Mouse (Mus musculus) limb, embryonic 12.5 days (tissue): ENCODE measurements around the gene Slc12a5. TPM values are rescaled to one million over a fixed set of nuclear protein-coding genes. Genes with fewer than 3 reads are reported as not detected.

Source experiments
- ATAC-seq: fragments of 200-750 bp; cut with Nextera tagmentation; 2 replicates; pipeline ENCODE4 v1.8.0; 2017; ENCODE audit warnings: low read depth, moderate TSS enrichment; ENCODE audit not compliant: insufficient number of reproducible peaks, insufficient read depth, low FRiP score, low TSS enrichment
- H3K27ac ChIP-seq: fragments of 300-500 bp; sonication (generic); 2 replicates; pipeline ENCODE4 v1.5.1; 2016; ENCODE audit warnings: mild to moderate bottlenecking, moderate library complexity
- H3K27me3 ChIP-seq: fragments of 300-500 bp; sonication (generic); 2 replicates; pipeline ENCODE4 v1.6.1; 2016; ENCODE audit warnings: mild to moderate bottlenecking, moderate library complexity
- H3K36me3 ChIP-seq: fragments of 300-500 bp; sonication (generic); 2 replicates; pipeline ENCODE4 v1.6.1; 2016; ENCODE audit warnings: mild to moderate bottlenecking, moderate library complexity
- H3K4me1 ChIP-seq: fragments of 300-500 bp; sonication (generic); replicated peaks from 2 replicates; pipeline ENCODE4 v1.6.1; 2016
- H3K4me2 ChIP-seq: fragments of 300-500 bp; sonication (generic); 2 replicates; pipeline ENCODE4 v1.6.1; 2016; ENCODE audit warnings: mild to moderate bottlenecking, moderate library complexity
- H3K4me3 ChIP-seq: fragments of 300-500 bp; sonication (generic); replicated peaks from 2 replicates; pipeline ENCODE4 v1.5.1; 2016; ENCODE audit warnings: mild to moderate bottlenecking
- H3K9ac ChIP-seq: fragments of 300-500 bp; sonication (generic); replicated peaks from 2 replicates; pipeline ENCODE4 v1.6.1; 2016; ENCODE audit warnings: mild to moderate bottlenecking, moderate library complexity
- H3K9me3 ChIP-seq: fragments of 300-500 bp; sonication (generic); 2 replicates; pipeline ENCODE4 v1.6.1; 2016; ENCODE audit warnings: mild to moderate bottlenecking, moderate library complexity
- WGBS: fragments of 180-500 bp; shearing (Covaris S2); methylation state at CpG from one replicate; pipeline ENCODE4 v1.1.7; 2016; 5-methylcytosine and 5-hydroxymethylcytosine counted together
- polyA plus RNA-seq: library from polyadenylated mRNA; unstranded; fragments of >200 nt; fragmentation: Nextera tagmentation; extraction: Ambion mirVana; gene quantifications from 2 replicates; pipeline ENCODE4 v1.2.1, GENCODE M21; 2016

The Slc12a5 gene
- polyA plus RNA-seq, 1 experiment from 2014 or later: 1.6 TPM

DNA sequence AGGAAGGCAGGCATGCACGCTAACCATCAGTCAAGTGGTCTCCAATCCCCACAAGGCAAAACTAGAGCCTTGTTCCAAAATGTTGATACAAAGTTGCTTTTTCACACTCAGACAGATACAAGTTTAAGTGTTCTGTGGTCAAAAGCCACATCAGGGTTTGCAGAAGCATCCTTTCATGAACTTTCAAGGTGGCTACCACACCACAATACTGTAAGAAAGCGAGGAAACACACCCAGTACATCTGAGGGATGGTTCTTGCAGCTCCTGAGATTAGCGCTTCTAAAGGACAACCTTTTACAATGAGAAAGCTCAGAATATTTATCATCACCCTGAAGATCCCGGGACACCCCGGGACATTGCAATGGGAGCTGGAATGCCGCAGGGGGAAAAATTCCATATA lies 72.7 kb downstream of the Slc12a5 start:
- WGBS: 56% methylated on average over 6 of the region's 6 CpGs
- Histone ChIP-seq H3K27me3 (no peaks in the 10 kb centered on the region), H3K9me3 (no peaks in the 10 kb centered on the region), H3K27ac (no peak overlapping the region), H3K4me2 (peak overlapping the region; percentile 82), H3K9ac (peak overlapping the region; percentile 97), H3K4me1 (peaks cover 19% of the 10 kb centered on the region), H3K4me3 (peak overlapping the region; percentile 95), H3K36me3 (no peaks in the 10 kb centered on the region)
- no peak for ATAC-seq

DNA sequence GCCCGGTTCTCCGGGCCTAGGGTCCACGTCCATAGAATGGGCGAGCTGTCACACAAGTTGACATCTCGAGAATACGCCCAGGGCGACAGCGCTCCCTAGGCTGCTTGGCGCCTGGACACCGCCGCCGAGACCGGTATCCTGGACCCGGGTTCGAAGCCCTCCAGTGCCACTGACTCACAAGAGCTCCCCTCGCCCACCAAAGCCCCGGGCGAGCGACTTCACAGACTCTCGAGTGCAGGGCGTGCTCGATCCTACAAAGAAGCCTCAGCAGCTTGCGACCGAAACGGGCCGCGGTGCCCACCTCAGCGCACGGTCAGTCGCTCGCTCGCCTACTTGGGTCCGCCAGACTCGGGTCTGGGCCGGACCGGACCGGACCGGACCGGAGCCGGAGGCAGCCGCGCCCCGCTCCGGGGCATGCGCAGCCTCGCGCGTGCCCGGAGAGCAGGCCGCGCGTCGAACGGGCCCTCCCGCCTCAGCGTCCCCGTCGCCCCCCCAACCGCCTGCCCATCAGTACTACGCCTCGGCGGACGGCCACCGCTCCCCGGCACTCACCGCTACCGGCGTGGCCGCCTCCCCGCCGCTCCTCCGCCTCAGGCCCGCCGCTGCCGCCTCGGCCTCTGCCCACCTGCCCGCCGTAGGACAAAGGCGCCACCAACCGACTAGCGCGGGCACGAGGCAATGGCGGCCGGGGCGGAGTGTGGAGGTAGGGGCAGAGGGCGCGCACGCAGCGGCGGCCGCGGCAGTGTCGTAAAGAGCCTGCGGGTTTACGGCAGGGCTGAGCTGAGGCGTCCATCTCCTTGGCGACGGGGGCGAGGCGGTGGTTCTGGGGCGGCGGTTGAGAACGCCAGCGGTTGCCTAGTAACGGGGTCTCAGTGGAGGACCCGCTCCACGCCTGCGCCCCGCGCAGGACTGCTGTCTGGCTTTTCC lies 73.8 kb downstream of the Slc12a5 start, which contains the start of gene Ncoa5:
Gene Ncoa5 (minus strand): TSS at position 737 of the 927 bp plus-strand sequence.
- H3K4me3 ChIP-seq: peak within 1 kb of the TSS; percentile 95
- peak; percentile 96 for ATAC-seq
- H3K4me1 ChIP-seq: peaks cover 19% of the 10 kb centered on the region
- H3K27ac ChIP-seq: peak within 1 kb of the TSS; percentile 89
- H3K9me3 ChIP-seq: no peaks in the 10 kb centered on the region
- H3K4me2 ChIP-seq: peak within 1 kb of the TSS; percentile 82
- H3K36me3 ChIP-seq: no peaks in the 10 kb centered on the region
- WGBS: 1% methylated on average over 106 of the region's 111 CpGs
- peak within 1 kb of the TSS; percentile 97 for H3K9ac ChIP-seq
- H3K27me3 ChIP-seq: no peaks in the 10 kb centered on the region

DNA sequence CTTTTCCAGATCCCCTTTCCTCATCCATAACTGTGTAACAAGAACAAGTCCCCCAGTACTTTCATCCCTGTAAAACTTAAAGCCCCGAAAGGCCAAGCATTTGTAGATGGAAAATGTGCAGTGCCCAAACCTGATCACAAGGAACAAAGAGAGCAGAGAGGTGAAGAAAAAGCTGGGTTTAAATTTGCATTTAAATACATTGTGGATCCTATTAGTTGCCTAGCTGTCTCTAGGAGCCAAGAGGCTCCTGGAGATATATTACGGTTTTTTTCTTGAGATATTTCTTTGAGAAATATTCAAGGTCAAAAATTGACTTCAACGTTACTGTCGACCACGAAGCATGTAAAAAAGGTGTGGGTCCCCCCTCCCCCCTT lies 74.4 kb downstream of the Slc12a5 start:
- peak overlapping the region; percentile 45 for H3K4me2 ChIP-seq
- H3K27me3 ChIP-seq: no peaks in the 10 kb centered on the region
- no peaks in the 10 kb centered on the region for H3K36me3 ChIP-seq
- peak overlapping the region; percentile 89 for H3K27ac ChIP-seq
- 44% methylated on average over 5 of the region's 5 CpGs for WGBS
- no peak overlapping the region; the same call in 1 of the 2 replicates for H3K9ac ChIP-seq
- H3K9me3 ChIP-seq: no peaks in the 10 kb centered on the region
- ATAC-seq: no peak
- H3K4me1 ChIP-seq: peaks cover 19% of the 10 kb centered on the region
- peak overlapping the region; percentile 13; the same call in 1 of the 2 replicates for H3K4me3 ChIP-seq

DNA sequence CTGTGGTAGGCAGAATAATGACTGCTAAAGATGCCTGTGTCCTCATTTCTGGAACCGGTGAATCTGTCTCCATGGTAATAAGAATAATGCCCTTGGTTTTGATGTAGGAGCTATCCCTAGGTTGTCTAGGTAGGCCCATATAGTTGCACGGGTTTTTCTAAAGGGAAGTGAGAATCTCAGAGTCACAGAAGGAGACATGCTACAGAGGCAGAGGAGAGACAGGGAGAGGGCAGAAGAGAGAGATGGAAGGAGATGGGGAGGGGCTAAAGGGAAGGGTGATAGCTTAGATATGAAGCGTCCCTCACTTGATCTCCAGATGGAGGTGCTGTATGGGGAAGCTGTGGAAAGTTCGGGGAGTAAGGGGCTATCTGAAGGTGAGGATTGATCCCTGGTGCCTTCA lies 76.8 kb downstream of the Slc12a5 start:
- Histone ChIP-seq H3K4me2 (no peak overlapping the region), H3K36me3 (no peaks in the 10 kb centered on the region), H3K4me3 (no peak overlapping the region), H3K27ac (no peak overlapping the region), H3K9ac (no peak overlapping the region), H3K27me3 (no peaks in the 10 kb centered on the region), H3K4me1 (peaks cover 17% of the 10 kb centered on the region), H3K9me3 (no peaks in the 10 kb centered on the region)
- ATAC-seq: no peak
- whole genome bisulfite sequencing: 59% methylated on average over 4 of the region's 4 CpGs

DNA sequence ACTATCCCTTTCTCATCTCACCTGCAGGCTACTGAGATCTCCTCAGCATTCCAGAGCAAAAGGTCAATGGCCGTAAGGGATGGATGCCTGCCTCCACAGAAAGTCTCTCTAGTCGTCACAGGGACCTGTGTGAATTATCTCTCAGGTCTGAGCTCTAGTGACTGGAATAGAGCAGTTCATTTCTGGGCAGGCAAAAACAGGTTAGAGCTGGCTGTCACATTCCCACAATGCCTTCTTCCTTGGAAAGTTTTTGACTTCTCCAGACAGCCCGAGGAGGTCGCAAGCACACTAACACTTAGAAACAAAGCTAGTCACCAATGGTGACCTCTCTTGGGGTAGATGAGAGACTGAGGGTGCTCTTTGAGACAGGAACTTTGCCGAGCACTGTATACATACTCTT lies 81.5 kb downstream of the Slc12a5 start:
- H3K4me1 ChIP-seq: peaks cover 5% of the 10 kb centered on the region; the same call in 1 of the 2 replicates
- H3K9me3 ChIP-seq: no peaks in the 10 kb centered on the region
- 67% methylated on average over 5 of the region's 5 CpGs for WGBS
- H3K4me3 ChIP-seq: no peak overlapping the region
- H3K4me2 ChIP-seq: no peak overlapping the region
- H3K27me3 ChIP-seq: peaks cover 10% of the 10 kb centered on the region; the same call in 1 of the 2 replicates
- H3K27ac ChIP-seq: no peak overlapping the region
- H3K9ac ChIP-seq: no peak overlapping the region
- no peaks in the 10 kb centered on the region for H3K36me3 ChIP-seq
- no peak for ATAC-seq

DNA sequence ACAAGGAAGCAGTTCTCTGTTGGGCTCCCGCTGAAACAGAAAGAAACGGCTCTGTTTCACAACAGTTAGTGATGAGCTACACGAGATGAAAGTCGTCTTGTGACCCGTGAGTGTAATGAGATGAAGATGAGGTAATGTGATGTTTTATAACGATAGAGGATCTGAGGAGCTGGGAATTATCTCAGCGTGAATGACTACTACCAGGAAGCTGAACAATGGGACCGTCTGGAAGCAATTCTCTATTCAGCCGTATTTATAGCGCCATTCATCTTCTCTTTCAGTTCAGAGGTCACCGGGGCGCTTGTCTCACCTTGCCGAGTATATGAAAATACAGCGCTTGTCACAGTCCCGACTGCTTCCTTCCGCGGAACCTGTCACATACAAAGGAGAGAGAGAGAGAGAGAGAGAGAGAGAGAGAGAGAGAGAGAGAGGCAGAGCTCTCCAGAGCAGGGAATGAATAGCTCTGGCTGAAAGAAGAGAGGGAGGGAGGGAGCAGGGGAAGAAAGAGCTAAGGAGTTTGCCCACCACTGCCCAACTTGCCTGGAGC lies 82.6 kb downstream of the Slc12a5 start:
- H3K36me3 ChIP-seq: no peaks in the 10 kb centered on the region
- ATAC-seq: no peak
- no peaks in the 10 kb centered on the region for H3K9me3 ChIP-seq
- no peak overlapping the region for H3K4me3 ChIP-seq
- 7% methylated on average over 17 of the region's 17 CpGs for WGBS
- H3K4me1 ChIP-seq: peaks cover 5% of the 10 kb centered on the region; the same call in 1 of the 2 replicates
- H3K4me2 ChIP-seq: peak overlapping the region; percentile 18; the same call in 1 of the 2 replicates
- peaks cover 10% of the 10 kb centered on the region; the same call in 1 of the 2 replicates for H3K27me3 ChIP-seq
- H3K9ac ChIP-seq: no peak overlapping the region
- no peak overlapping the region for H3K27ac ChIP-seq

DNA sequence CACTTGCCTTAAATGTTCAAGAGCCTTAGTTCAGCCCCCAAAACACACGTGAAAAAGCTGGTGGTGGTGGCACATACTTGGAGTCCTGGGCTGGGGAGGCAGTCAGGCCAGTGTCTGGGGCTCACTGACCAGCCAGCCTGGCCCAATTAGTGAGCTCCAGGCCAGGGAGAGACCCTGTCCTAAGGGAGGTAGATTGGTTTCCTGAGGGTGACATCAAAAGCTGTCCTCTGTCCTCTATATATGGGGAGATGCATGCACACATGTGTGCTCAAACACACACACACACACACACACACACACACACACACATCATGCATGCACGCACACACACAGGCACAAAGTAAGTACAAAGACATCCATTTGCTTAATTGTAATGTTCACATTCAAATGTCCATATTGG lies 83.1 kb downstream of the Slc12a5 start:
- peaks cover 10% of the 10 kb centered on the region; the same call in 1 of the 2 replicates for H3K27me3 ChIP-seq
- no peaks in the 10 kb centered on the region for H3K9me3 ChIP-seq
- no peak overlapping the region for H3K4me2 ChIP-seq
- H3K36me3 ChIP-seq: no peaks in the 10 kb centered on the region
- no peak overlapping the region for H3K9ac ChIP-seq
- WGBS: 55% methylated on average over 2 of the region's 2 CpGs
- no peak for ATAC-seq
- H3K27ac ChIP-seq: no peak overlapping the region
- no peak overlapping the region for H3K4me3 ChIP-seq
- peaks cover 5% of the 10 kb centered on the region; the same call in 1 of the 2 replicates for H3K4me1 ChIP-seq

DNA sequence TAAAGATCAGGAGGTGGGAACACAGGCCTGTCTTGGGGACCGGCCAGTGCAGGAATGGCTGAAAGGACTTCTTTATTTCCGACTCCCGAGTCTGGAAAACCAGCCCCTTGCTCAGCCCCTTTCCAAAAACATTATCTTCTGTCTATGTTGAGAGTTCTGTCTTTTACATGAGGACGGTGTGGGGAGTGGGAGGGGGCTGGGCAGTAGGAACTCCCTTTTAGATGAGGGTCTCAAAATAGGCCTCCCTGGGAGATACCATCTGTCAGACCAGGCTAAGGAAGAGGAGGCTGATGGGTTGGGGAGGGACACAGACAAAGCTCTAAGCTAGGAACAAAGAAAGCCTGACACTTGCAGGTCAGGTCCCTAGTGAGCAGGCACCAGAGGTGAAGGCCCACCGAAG lies 88.4 kb downstream of the Slc12a5 start:
- Histone ChIP-seq H3K9me3 (no peaks in the 10 kb centered on the region), H3K9ac (no peak overlapping the region), H3K27me3 (peaks cover 10% of the 10 kb centered on the region; the same call in 1 of the 2 replicates), H3K27ac (no peak overlapping the region), H3K4me2 (no peak overlapping the region), H3K36me3 (no peaks in the 10 kb centered on the region), H3K4me3 (no peak overlapping the region), H3K4me1 (no peaks in the 10 kb centered on the region)
- WGBS: 64% methylated on average over 5 of the region's 5 CpGs
- no peak for ATAC-seq

Other genes with a start within 250 kb of the Slc12a5 start
- gene Spint5, start 245.5 kb upstream of the Slc12a5 start, polyA plus RNA-seq: not detected in 2 replicates
- 0.61 and 0.91 TPM in 2 replicates for gene Wfdc3, start 214.9 kb upstream of the Slc12a5 start, polyA plus RNA-seq
- gene Dnttip1, start 214.8 kb upstream of the Slc12a5 start, polyA plus RNA-seq: 95.9 and 105 TPM in 2 replicates
- gene Ube2c, start 190.9 kb upstream of the Slc12a5 start, polyA plus RNA-seq: 558 and 599 TPM in 2 replicates
- 73.9 and 74.6 TPM in 2 replicates for gene Tnnc2, start 180.8 kb upstream of the Slc12a5 start, polyA plus RNA-seq
- gene Snx21, start 175.0 kb upstream of the Slc12a5 start, polyA plus RNA-seq: 19.0 and 19.2 TPM in 2 replicates
- 13.8 and 14.0 TPM in 2 replicates for gene Acot8, start 155.9 kb upstream of the Slc12a5 start, polyA plus RNA-seq
- 8.5 TPM in 2 replicates for gene Zswim3, start 155.7 kb upstream of the Slc12a5 start, polyA plus RNA-seq
- gene Zswim1, start 138.1 kb upstream of the Slc12a5 start, polyA plus RNA-seq: 17.3 and 20.4 TPM in 2 replicates
- not detected in 2 replicates for gene Spata25, start 132.3 kb upstream of the Slc12a5 start, polyA plus RNA-seq
- 103 and 107 TPM in 2 replicates for gene Ctsa, start 127.9 kb upstream of the Slc12a5 start, polyA plus RNA-seq
- 6.3 and 6.8 TPM in 2 replicates for gene Neurl2, start 127.3 kb upstream of the Slc12a5 start, polyA plus RNA-seq
- 32.6 and 37.0 TPM in 2 replicates for gene Pltp, start 103.1 kb upstream of the Slc12a5 start, polyA plus RNA-seq
- 82.6 and 97.6 TPM in 2 replicates for gene Pcif1, start 81.5 kb upstream of the Slc12a5 start, polyA plus RNA-seq
- 14.4 and 17.4 TPM in 2 replicates for gene Zfp335, start 49.0 kb upstream of the Slc12a5 start, polyA plus RNA-seq
- gene Mmp9, start 20.0 kb upstream of the Slc12a5 start, polyA plus RNA-seq: 1.9 and 2.9 TPM in 2 replicates
- gene Ncoa5, start 74.1 kb downstream of the Slc12a5 start, polyA plus RNA-seq: 117 and 125 TPM in 2 replicates
- 5.5 and 7.8 TPM in 2 replicates for gene Cd40, start 94.8 kb downstream of the Slc12a5 start, polyA plus RNA-seq
- not detected in 2 replicates for gene 1700025C18Rik, start 129.9 kb downstream of the Slc12a5 start, polyA plus RNA-seq